Mouse (Mus musculus) adrenal gland, postnatal 4 days (tissue): ENCODE measurements around the gene Aco1. TPM values are rescaled to one million over a fixed set of nuclear protein-coding genes. Genes with fewer than 3 reads are reported as not detected.

Experiments
- DNase-seq, 2 experiments: peaks; one replicate each; pipeline ENCODE4 v3.0.0; 2021 to 2022; ENCODE audit warnings: low spot score in 2 of 2, mixed read lengths in 2 of 2
- total RNA-seq, 2 experiments: library from RNA; stranded (reverse); gene quantifications; 2 replicates each; pipeline ENCODE4 v1.2.3; 2021

Aco1 gene
- total RNA-seq, 2 experiments from 2014 or later = 133 to 144 TPM

GRCm38 (mm10) chr4:40207701-40208100 lies 64.8 kb downstream of the Aco1 start:
- DNase-seq = no peak

GRCm38 (mm10) chr4:40212177-40212576 lies 69.3 kb downstream of the Aco1 start:
- DNase-seq = no peak

- no peak for DNase-seq
Observed at GRCm38 (mm10) chr4:40217910-40218309, 75.0 kb downstream of the Aco1 start.

GRCm38 (mm10) chr4:40218382-40218781 lies 75.5 kb downstream of the Aco1 start:
- DNase-seq = no peak

GRCm38 (mm10) chr4:40220437-40220836 lies 77.6 kb downstream of the Aco1 start:
- no peak for DNase-seq

- DNase-seq = no peak
Observed at GRCm38 (mm10) chr4:40221004-40221760, 78.3 kb downstream of the Aco1 start.

- DNase-seq = no peak
Observed at GRCm38 (mm10) chr4:40221876-40222585, 79.2 kb downstream of the Aco1 start.

- DNase-seq = no peak
Observed at GRCm38 (mm10) chr4:40226095-40226494, 83.2 kb downstream of the Aco1 start.

- DNase-seq = no peak
Observed at GRCm38 (mm10) chr4:40227131-40227530, 84.2 kb downstream of the Aco1 start.

- no peak for DNase-seq
Observed at GRCm38 (mm10) chr4:40227886-40228285, 85.0 kb downstream of the Aco1 start.

- no peak for DNase-seq
Observed at GRCm38 (mm10) chr4:40229723-40230122, 86.8 kb downstream of the Aco1 start.

GRCm38 (mm10) chr4:40233062-40233664 lies 90.3 kb downstream of the Aco1 start:
- no peak for DNase-seq

- DNase-seq = no peak
Observed at GRCm38 (mm10) chr4:40234256-40234655, 91.4 kb downstream of the Aco1 start.

GRCm38 (mm10) chr4:40236829-40237228 lies 93.9 kb downstream of the Aco1 start:
- no peak for DNase-seq

- peak in 1 of 2 experiments; percentile 30 for DNase-seq
Observed at GRCm38 (mm10) chr4:40238483-40239408, 95.9 kb downstream of the Aco1 start.

GRCm38 (mm10) chr4:40239409-40240271 lies 96.8 kb downstream of the Aco1 start, which contains the start of gene Ddx58:
Gene Ddx58 (minus strand): TSS chr4:40239828.
- no peak for DNase-seq

GRCm38 (mm10) chr4:40240272-40240744 lies 97.4 kb downstream of the Aco1 start:
- no peak for DNase-seq

GRCm38 (mm10) chr4:40241928-40242327 lies 99.0 kb downstream of the Aco1 start:
- DNase-seq = no peak

GRCm38 (mm10) chr4:40243006-40243405 lies 100.1 kb downstream of the Aco1 start:
- no peak for DNase-seq

- no peak for DNase-seq
Observed at GRCm38 (mm10) chr4:40244035-40244434, 101.2 kb downstream of the Aco1 start.
